In genomic region chr16:20425855-20426598, GRCm38 (mm10) we compare ENCODE assay signal across 8 mouse cellular contexts. TPM values are rescaled to one million over a fixed set of nuclear protein-coding genes. Genes with fewer than 3 reads are reported as not detected.
DNase-seq lines count a peak whose midpoint lies in the region; ATAC-seq and TF ChIP-seq lines count a peak whose summit lies in the region.

Abcc5 (minus strand) TSS chr16:20426394.

- DNase-seq in CH12.LX (ENCODE audit: extremely low read depth) = peak; percentile 95
- peak; percentile 82 for DNase-seq in c-Kit-positive CD71-positive TER-119-negative erythroid progenitor cells, embryonic 14.5 days (ENCODE audit: low read depth)
- DNase-seq in heart, postnatal 0 days (ENCODE audit: low spot score) = peak; percentile 92
- DNase-seq in kidney, postnatal 4 days = peak; percentile 91 to 94

- peak; percentile 22 to 90; a peak in 3 of 4 replicates for TF ChIP-seq CTCF in CH12.LX (conservative IDR thresholded peaks at IDR 0.05 in 1 of 2, IDR thresholded peaks at IDR 0.05 in 1 of 2; ENCODE audit: low read depth in 2 of 2, low read length in 2 of 2)
- TF ChIP-seq CTCF in heart, postnatal 0 days (IDR thresholded peaks at IDR 0.05; ENCODE audit: low read depth) = peak; percentile 89
- TF ChIP-seq CTCF in testis, adult 2 months (IDR thresholded peaks at IDR 0.05; ENCODE audit: control insufficient read depth, insufficient read depth, insufficient replicate concordance, low read depth, low read length) = peak; percentile 87

- TF ChIP-seq EP300 in CH12.LX (IDR thresholded peaks at IDR 0.05; ENCODE audit: low read length) = no peak
- no peak for TF ChIP-seq EP300 in heart, postnatal 0 days (IDR thresholded peaks at IDR 0.05; ENCODE audit: low read depth)

- H3K79me2 ChIP-seq in CH12.LX (replicated peaks; ENCODE audit: control insufficient read depth, extremely low read depth, insufficient read depth, poor library complexity, severe bottlenecking) = no peaks in the 10 kb centered on the region

- in situ Hi-C loops in CH12.LX (cut with MboI; ENCODE audit: low pct_ligation_motif_present, low pct_unique_long_range_greater_than_20kb, low sequenced_read_pairs) = loop anchor here (25.0 kb wide), 1 partner anchor 714 kb away; the partner anchor contains the start of gene Lamp3

- ATAC-seq in forebrain, embryonic 12.5 days (ENCODE audit: low FRiP score) = peak; percentile 98
- ATAC-seq in heart, postnatal 0 days (ENCODE audit: insufficient read depth, low read depth) = peak; percentile 96
- ATAC-seq in liver, embryonic 16.5 days (ENCODE audit: low read depth) = peak; percentile 92
- ATAC-seq in neural tube, embryonic 13.5 days (ENCODE audit: low read depth) = peak; percentile 99

- TF ChIP-seq POLR2A in CH12.LX (IDR thresholded peaks at IDR 0.05; ENCODE audit: low read depth, low read length) = peak; percentile 67; the same call in 1 of the 2 replicates
- peak; percentile 64 for TF ChIP-seq POLR2A in testis, adult 2 months (IDR thresholded peaks at IDR 0.05; ENCODE audit: control insufficient read depth, low read depth, low read length)

- H3K9ac ChIP-seq in CH12.LX (ENCODE audit: insufficient read depth, low read depth) = peak within 1 kb of the TSS; percentile 57
- peak within 1 kb of the TSS; percentile 84 for H3K9ac ChIP-seq in forebrain, embryonic 12.5 days
- peak within 1 kb of the TSS; percentile 62 for H3K9ac ChIP-seq in heart, postnatal 0 days (replicated peaks; ENCODE audit: low read depth, low read length)
- H3K9ac ChIP-seq in liver, embryonic 16.5 days (ENCODE audit: low read depth, low read length) = peak within 1 kb of the TSS; percentile 83
- H3K9ac ChIP-seq in neural tube, embryonic 13.5 days = peak within 1 kb of the TSS; percentile 87

- H3K27me3 ChIP-seq in CH12.LX (replicated peaks) = no peaks in the 10 kb centered on the region
- no peaks in the 10 kb centered on the region for H3K27me3 ChIP-seq in forebrain, embryonic 12.5 days
- H3K27me3 ChIP-seq in heart, postnatal 0 days (ENCODE audit: control insufficient read depth, insufficient read depth, low read length) = no peaks in the 10 kb centered on the region
- H3K27me3 ChIP-seq in liver, embryonic 16.5 days (ENCODE audit: control insufficient read depth, insufficient read depth, low read depth, low read length) = no peaks in the 10 kb centered on the region
- no peaks in the 10 kb centered on the region for H3K27me3 ChIP-seq in neural tube, embryonic 13.5 days
- H3K27me3 ChIP-seq in testis, adult 2 months (ENCODE audit: control insufficient read depth, insufficient read depth, low read length) = no peaks in the 10 kb centered on the region

- peaks cover 0 to 26% of the 10 kb centered on the region in 2 experiments; a peak in 2 of 4 replicates for H3K4me1 ChIP-seq in CH12.LX (ENCODE audit: control insufficient read depth in 1 of 2, insufficient read depth in 2 of 2)
- peaks cover 14% of the 10 kb centered on the region for H3K4me1 ChIP-seq in forebrain, embryonic 12.5 days
- H3K4me1 ChIP-seq in heart, postnatal 0 days (ENCODE audit: control insufficient read depth, insufficient read depth) = peaks cover 17% of the 10 kb centered on the region; the same call in 1 of the 2 replicates
- H3K4me1 ChIP-seq in liver, embryonic 16.5 days (ENCODE audit: control insufficient read depth, low read depth, low read length) = peaks cover 24% of the 10 kb centered on the region
- peaks cover 26% of the 10 kb centered on the region for H3K4me1 ChIP-seq in neural tube, embryonic 13.5 days (replicated peaks)
- peaks cover 9% of the 10 kb centered on the region for H3K4me1 ChIP-seq in testis, adult 2 months (ENCODE audit: control insufficient read depth, insufficient read depth, low read length)

- H3K27ac ChIP-seq in CH12.LX (ENCODE audit: insufficient read depth, low read depth) = 0 out of 2 replicates have a peak within 1 kb of the TSS, but pooled peaks have one; percentile 8
- H3K27ac ChIP-seq in forebrain, embryonic 12.5 days = peak within 1 kb of the TSS; percentile 86
- peak within 1 kb of the TSS; percentile 81 for H3K27ac ChIP-seq in heart, postnatal 0 days (ENCODE audit: low read depth)
- peak within 1 kb of the TSS; percentile 75 for H3K27ac ChIP-seq in liver, embryonic 16.5 days (ENCODE audit: low read length)
- peak within 1 kb of the TSS; percentile 91 for H3K27ac ChIP-seq in neural tube, embryonic 13.5 days (replicated peaks)
- peak within 1 kb of the TSS; percentile 16 for H3K27ac ChIP-seq in testis, adult 2 months (ENCODE audit: control insufficient read depth, insufficient read depth, low read depth, low read length)

- H3K9me3 ChIP-seq in CH12.LX (replicated peaks; ENCODE audit: low read length) = no peaks in the 10 kb centered on the region
- H3K9me3 ChIP-seq in forebrain, embryonic 12.5 days = no peaks in the 10 kb centered on the region
- H3K9me3 ChIP-seq in heart, postnatal 0 days (replicated peaks; ENCODE audit: control insufficient read depth, low read length) = no peaks in the 10 kb centered on the region
- no peaks in the 10 kb centered on the region for H3K9me3 ChIP-seq in liver, embryonic 16.5 days (replicated peaks; ENCODE audit: control insufficient read depth, low read length)
- H3K9me3 ChIP-seq in neural tube, embryonic 13.5 days = no peaks in the 10 kb centered on the region

- peak within 1 kb of the TSS; percentile 77 to 88 (median 82) for H3K4me3 ChIP-seq in CH12.LX (replicated peaks in 1 of 3; ENCODE audit: low read depth in 2 of 3, low read length in 2 of 3, poor library complexity in 1 of 3)
- H3K4me3 ChIP-seq in forebrain, embryonic 12.5 days (replicated peaks) = peak within 1 kb of the TSS; percentile 75
- peak within 1 kb of the TSS; percentile 70 for H3K4me3 ChIP-seq in heart, postnatal 0 days (ENCODE audit: low read depth, low read length)
- H3K4me3 ChIP-seq in liver, embryonic 16.5 days (ENCODE audit: low read depth, low read length) = peak within 1 kb of the TSS; percentile 84
- peak within 1 kb of the TSS; percentile 76 for H3K4me3 ChIP-seq in neural tube, embryonic 13.5 days
- H3K4me3 ChIP-seq in testis, adult 2 months (ENCODE audit: control insufficient read depth, low read depth, low read length) = peak within 1 kb of the TSS; percentile 80

- peak within 1 kb of the TSS; percentile 74 for H3K4me2 ChIP-seq in CH12.LX (ENCODE audit: insufficient read depth, low read depth, poor library complexity, severe bottlenecking)
- H3K4me2 ChIP-seq in forebrain, embryonic 12.5 days = peak within 1 kb of the TSS; percentile 71
- peak within 1 kb of the TSS; percentile 81 for H3K4me2 ChIP-seq in heart, postnatal 0 days (ENCODE audit: low read depth, low read length)
- peak within 1 kb of the TSS; percentile 87 for H3K4me2 ChIP-seq in liver, embryonic 16.5 days (ENCODE audit: low read depth, low read length)
- peak within 1 kb of the TSS; percentile 85 for H3K4me2 ChIP-seq in neural tube, embryonic 13.5 days

- under 1% methylated on average over 62 of the region's 62 CpGs for WGBS in forebrain, embryonic 12.5 days
- WGBS in heart, postnatal 0 days = under 1% methylated on average over 62 of the region's 62 CpGs
- WGBS in liver, embryonic 16.5 days (ENCODE audit: insufficient replicate concordance) = under 1% methylated on average over 62 of the region's 62 CpGs
- under 1% methylated on average over 62 of the region's 62 CpGs for WGBS in neural tube, embryonic 13.5 days

- dilution Hi-C loops in CH12.LX (cut with MboI; ENCODE audit: extremely low pct_ligation_motif_present, extremely low pct_unique_long_range_greater_than_20kb, low sequenced_read_pairs) = no loop called here

- peak; percentile 49 for TF ChIP-seq RAD21 in CH12.LX (IDR thresholded peaks at IDR 0.05; ENCODE audit: low read depth, low read length)

- peaks cover 2 to 12% of the 10 kb centered on the region in 2 experiments for H3K36me3 ChIP-seq in CH12.LX (replicated peaks in 1 of 2; ENCODE audit: control insufficient read depth in 1 of 2, insufficient read depth in 1 of 2, low read length in 1 of 2)
- peaks cover 9% of the 10 kb centered on the region for H3K36me3 ChIP-seq in forebrain, embryonic 12.5 days (replicated peaks)
- H3K36me3 ChIP-seq in heart, postnatal 0 days (replicated peaks; ENCODE audit: control insufficient read depth, insufficient read depth, low read length) = peaks cover 12% of the 10 kb centered on the region
- H3K36me3 ChIP-seq in liver, embryonic 16.5 days (ENCODE audit: control insufficient read depth, insufficient read depth) = peaks cover 7% of the 10 kb centered on the region; the same call in 1 of the 2 replicates
- peaks cover 12% of the 10 kb centered on the region for H3K36me3 ChIP-seq in neural tube, embryonic 13.5 days
- H3K36me3 ChIP-seq in testis, adult 2 months (ENCODE audit: control insufficient read depth, insufficient read depth, low read length) = no peaks in the 10 kb centered on the region

TF ChIP-seq in CH12.LX, 34 proteins besides CTCF, POLR2A, EP300 and RAD21 (continues in another document):
- peak; percentile 79 for TF ChIP-seq MXI1 (IDR thresholded peaks at IDR 0.05; ENCODE audit: low read depth, low read length)
- TF ChIP-seq HCFC1 (IDR thresholded peaks at IDR 0.05; ENCODE audit: low read depth, low read length) = peak; percentile 96
- TF ChIP-seq CHD2 (IDR thresholded peaks at IDR 0.05; ENCODE audit: low read length) = peak; percentile 51; the same call in 1 of the 2 replicates
- peak; percentile 70 for TF ChIP-seq ELF1 (IDR thresholded peaks at IDR 0.05; ENCODE audit: low read depth, low read length)
- no peak; the same call in 1 of the 2 replicates for TF ChIP-seq TBP (conservative IDR thresholded peaks at IDR 0.05; ENCODE audit: low read depth, low read length)
- TF ChIP-seq USF1 (IDR thresholded peaks at IDR 0.05; ENCODE audit: low read depth, low read length) = no peak
- TF ChIP-seq ZMIZ1 (IDR thresholded peaks at IDR 0.05; ENCODE audit: low read depth, low read length) = no peak; the same call in 1 of the 2 replicates
- TF ChIP-seq GABPA (IDR thresholded peaks at IDR 0.05; ENCODE audit: insufficient replicate concordance, low read depth, low read length) = peak; percentile 66; the same call in 1 of the 2 replicates
- TF ChIP-seq RCOR1 (conservative IDR thresholded peaks at IDR 0.05; ENCODE audit: low read depth, low read length) = no peak; the same call in 1 of the 2 replicates
- TF ChIP-seq POLR2AphosphoS2 (IDR thresholded peaks at IDR 0.05; ENCODE audit: low read depth, low read length) = 0 out of 2 replicates have a peak, but pooled peaks have one; percentile 65

RNA-seq across cellular contexts. Expression of gene Abcc5, which starts in this region (rescaled TPM):
- total RNA-seq in CH12.LX (2012; rRNA removed) = 21.0 and 23.4 TPM in 2 replicates
- 23.8 and 27.1 TPM in 2 replicates for total RNA-seq in CH12.LX (2014; rRNA removed)
- 25.8 and 28.6 TPM in 2 replicates for polyA plus RNA-seq in CH12.LX (2012; ENCODE audit: insufficient read length, low read depth)
- polyA plus RNA-seq in forebrain, embryonic 12.5 days (2016; fragmentation: Nextera tagmentation; extraction: Ambion mirVana) = 102 and 120 TPM in 2 replicates
- 60.7 and 64.3 TPM in 2 replicates for total RNA-seq in heart, postnatal 0 days (2014; rRNA removed; ENCODE audit: low replicate concordance)
- 26.0 and 29.9 TPM in 2 replicates for polyA plus RNA-seq in heart, postnatal 0 days (2015; fragmentation: Nextera tagmentation; extraction: Ambion mirVana)
- polyA plus RNA-seq in liver, embryonic 16.5 days (2015; fragmentation: Nextera tagmentation; extraction: Ambion mirVana) = 19.3 and 20.5 TPM in 2 replicates
- polyA plus RNA-seq in neural tube, embryonic 13.5 days (2015; fragmentation: Nextera tagmentation; extraction: Ambion mirVana) = 120 and 123 TPM in 2 replicates
- polyA plus RNA-seq in testis, adult 2 months (2012; rRNA removed) = 16.6 and 19.8 TPM in 2 replicates

Comparison
In these comparisons a context has a peak if more than half of its experiments do, and no peak if none do; other contexts are left out.
1. Peak in every context shown above with its lines: DNase-seq, ATAC-seq, H3K4me3 ChIP-seq and H3K27ac ChIP-seq.
2. H3K27ac ChIP-seq: peak in every context shown above with its lines; median percentile 91 in neural tube, embryonic 13.5 days; 86 in forebrain, embryonic 12.5 days; 81 in heart, postnatal 0 days; 75 in liver, embryonic 16.5 days; 16 in testis, adult 2 months; 8 in CH12.LX.